Mouse (Mus musculus): ENCODE measurements at regions not wholly inside any gene's neighbourhood (a gene's known extent, or its start where the extent isn't known, plus 50 kb on each side); places are given as distances from the start of the nearest gene placed in this dataset.
A peak's percentile ranks its signal among the peaks of the same experiment; 100 is the strongest.

- no peak for DNase-seq (ENCODE audit: low spot score)
Measured at GRCm38 (mm10) chr10:119395048-119395447, 58.6 kb upstream of the Grip1 start.

- DNase-seq (ENCODE audit: low spot score), result no peak
Measured at GRCm38 (mm10) chr10:119387924-119388323, 65.7 kb upstream of the Grip1 start.

- no peak for DNase-seq (ENCODE audit: low spot score)
Measured at GRCm38 (mm10) chr10:119382257-119382656, 71.4 kb upstream of the Grip1 start.

- DNase-seq (ENCODE audit: low spot score), result no peak
Measured at GRCm38 (mm10) chr10:119368566-119368965, 85.1 kb upstream of the Grip1 start.

GRCm38 (mm10) chr10:119363616-119364015 is 90.0 kb upstream of the Grip1 start:
- DNase-seq (ENCODE audit: low spot score), result no peak

- no peak for DNase-seq (ENCODE audit: low spot score)
Measured at GRCm38 (mm10) chr10:119358730-119359292, 94.8 kb upstream of the Grip1 start.

GRCm38 (mm10) chr10:119342317-119343114 is 102.7 kb upstream of the Cand1 start:
- no peak for DNase-seq (ENCODE audit: low spot score)

- DNase-seq (ENCODE audit: low spot score), result no peak
Measured at GRCm38 (mm10) chr10:119340323-119340722, 100.5 kb upstream of the Cand1 start.

GRCm38 (mm10) chr10:119326912-119327311 is 87.1 kb upstream of the Cand1 start:
- DNase-seq (ENCODE audit: low spot score), result no peak

GRCm38 (mm10) chr10:119319953-119320352 is 80.1 kb upstream of the Cand1 start:
- no peak for DNase-seq (ENCODE audit: low spot score)

GRCm38 (mm10) chr10:119318416-119318815 is 78.6 kb upstream of the Cand1 start:
- DNase-seq (ENCODE audit: low spot score), result peak; percentile 10

GRCm38 (mm10) chr10:119311578-119311977 is 71.7 kb upstream of the Cand1 start:
- DNase-seq (ENCODE audit: low spot score), result no peak

GRCm38 (mm10) chr10:119295740-119296139 is 55.9 kb upstream of the Cand1 start:
- no peak for DNase-seq (ENCODE audit: low spot score)

GRCm38 (mm10) chr10:119294454-119295149 is 54.7 kb upstream of the Cand1 start:
- peak; percentile 30 for DNase-seq (ENCODE audit: low spot score)

- no peak for DNase-seq (ENCODE audit: low spot score)
Measured at GRCm38 (mm10) chr10:119293372-119293771, 53.5 kb upstream of the Cand1 start.
